Mouse (Mus musculus) CH12.LX (cell line): ENCODE data around the gene Batf. TPM values are rescaled to one million over a fixed set of nuclear protein-coding genes. Genes with fewer than 3 reads are reported as not detected.

Source experiments
- DNase-seq: peaks from one replicate; pipeline ENCODE4 v3.0.0-alpha.2; 2013; ENCODE audit errors: extremely low read depth
- H3K27ac ChIP-seq: 2 replicates; pipeline ENCODE4 v1.5.1; 2012; ENCODE audit warnings: low read depth, mild to moderate bottlenecking, control low read depth, moderate library complexity; ENCODE audit not compliant: insufficient read depth
- H3K27me3 ChIP-seq: replicated peaks from 2 replicates; pipeline ENCODE3; 2012; ENCODE audit warnings: inconsistent platforms
- H3K36me3 ChIP-seq, 2 experiments: replicated peaks in 1 of 2; 2 replicates each; pipeline versions ENCODE3 to v1.6.1; 2012; ENCODE audit warnings: inconsistent platforms in 1 of 2, low read length in 1 of 2, mild to moderate bottlenecking in 1 of 2, mixed read lengths in 1 of 2, moderate library complexity in 1 of 2; ENCODE audit not compliant: control insufficient read depth in 1 of 2, insufficient read depth in 1 of 2
- H3K4me1 ChIP-seq, 2 experiments: 2 replicates each; pipeline ENCODE4 v1.6.1; 2012; ENCODE audit warnings: inconsistent platforms in 1 of 2, moderate library complexity in 1 of 2; ENCODE audit not compliant: insufficient read depth in 2 of 2, control insufficient read depth in 1 of 2
- H3K4me2 ChIP-seq: 2 replicates; pipeline ENCODE4 v1.6.1; 2012; ENCODE audit warnings: low read depth, mild to moderate bottlenecking, control low read depth; ENCODE audit not compliant: poor library complexity, insufficient read depth, severe bottlenecking
- H3K4me3 ChIP-seq, 3 experiments: fragments of 150-350 bp in 1 of 3; sonication (generic) in 1 of 3; replicated peaks in 1 of 3; 2 replicates each; pipeline versions ENCODE3 to v1.5.1; 2011 to 2012; ENCODE audit warnings: low read depth in 2 of 3, low read length in 2 of 3, mild to moderate bottlenecking in 2 of 3, moderate library complexity in 2 of 3, control low read depth in 1 of 3, improper control_type of control experiment in 1 of 3, inconsistent platforms in 1 of 3, mixed read lengths in 1 of 3; ENCODE audit not compliant: poor library complexity in 1 of 3
- H3K79me2 ChIP-seq: replicated peaks from 2 replicates; pipeline ENCODE4 v1.6.1; 2012; ENCODE audit warnings: mild to moderate bottlenecking, moderate library complexity; ENCODE audit not compliant: control insufficient read depth, poor library complexity, insufficient read depth, severe bottlenecking; ENCODE audit errors: extremely low read depth
- H3K9ac ChIP-seq: 2 replicates; pipeline ENCODE4 v1.6.1; 2012; ENCODE audit warnings: low read depth, mild to moderate bottlenecking, control low read depth, moderate library complexity; ENCODE audit not compliant: insufficient read depth
- H3K9me3 ChIP-seq: replicated peaks from 2 replicates; pipeline ENCODE3; 2012; ENCODE audit warnings: low read length, inconsistent platforms, mixed read lengths
- BHLHE40 ChIP-seq: IDR thresholded peaks from 2 replicates; pipeline ENCODE4 v1.6.1; 2011; ENCODE audit warnings: mild to moderate bottlenecking, low read depth, low read length, improper control_type of control experiment
- CTCF ChIP-seq, 2 experiments: IDR thresholded peaks in 1 of 2; conservative IDR thresholded peaks in 1 of 2; 2 replicates each; pipeline ENCODE4 v1.5.1; 2011 to 2012; ENCODE audit warnings: low read depth in 2 of 2, low read length in 2 of 2, improper control_type of control experiment in 1 of 2, inconsistent platforms in 1 of 2, mild to moderate bottlenecking in 1 of 2, moderate library complexity in 1 of 2
- E2F4 ChIP-seq: IDR thresholded peaks from 2 replicates; pipeline ENCODE4 v1.6.1; 2011; ENCODE audit warnings: low read depth, low read length, improper control_type of control experiment; ENCODE audit not compliant: insufficient replicate concordance
- EP300 ChIP-seq: IDR thresholded peaks from 2 replicates; pipeline ENCODE4 v1.6.1; 2011; ENCODE audit warnings: low read length, improper control_type of control experiment
- ETS1 ChIP-seq: conservative IDR thresholded peaks from 2 replicates; pipeline ENCODE4 v1.6.1; 2012; ENCODE audit warnings: low read depth, mild to moderate bottlenecking, inconsistent platforms, low read length, improper control_type of control experiment, moderate library complexity
- GABPA ChIP-seq: IDR thresholded peaks from 2 replicates; pipeline ENCODE4 v1.6.1; 2012; ENCODE audit warnings: low read depth, low read length, improper control_type of control experiment, inconsistent platforms; ENCODE audit not compliant: insufficient replicate concordance
- IRF4 ChIP-seq: IDR thresholded peaks from 2 replicates; pipeline ENCODE4 v1.6.1; 2014; ENCODE audit warnings: low read depth, mild to moderate bottlenecking, inconsistent platforms, low read length, improper control_type of control experiment
- JUN ChIP-seq: IDR thresholded peaks from 2 replicates; pipeline ENCODE4 v1.6.1; 2011; ENCODE audit warnings: low read depth, mild to moderate bottlenecking, low read length, improper control_type of control experiment, moderate library complexity; ENCODE audit not compliant: insufficient read depth
- MAX ChIP-seq: IDR thresholded peaks from 2 replicates; pipeline ENCODE4 v1.6.1; 2011; ENCODE audit warnings: low read length, improper control_type of control experiment
- MAZ ChIP-seq: IDR thresholded peaks from 2 replicates; pipeline ENCODE4 v1.6.1; 2012; ENCODE audit warnings: low read depth, mild to moderate bottlenecking, inconsistent platforms, low read length, improper control_type of control experiment, moderate library complexity
- MXI1 ChIP-seq: IDR thresholded peaks from 2 replicates; pipeline ENCODE4 v1.6.1; 2011; ENCODE audit warnings: mild to moderate bottlenecking, low read depth, low read length, improper control_type of control experiment
- MYC ChIP-seq: IDR thresholded peaks from 2 replicates; pipeline ENCODE4 v1.6.1; 2011; ENCODE audit warnings: low read depth, mild to moderate bottlenecking, improper control_type of control experiment, low read length
- NELFE ChIP-seq: IDR thresholded peaks from 2 replicates; pipeline ENCODE4 v1.6.1; 2011; ENCODE audit warnings: low read depth, low read length, improper control_type of control experiment
- PAX5 ChIP-seq: IDR thresholded peaks from 2 replicates; pipeline ENCODE4 v1.6.1; 2012; ENCODE audit warnings: low read length, inconsistent platforms, mixed read lengths
- POLR2AphosphoS2 ChIP-seq: IDR thresholded peaks from 2 replicates; pipeline ENCODE4 v1.6.1; 2011; ENCODE audit warnings: low read depth, low read length, improper control_type of control experiment
- SIN3A ChIP-seq: IDR thresholded peaks from 2 replicates; pipeline ENCODE4 v1.6.1; 2012; ENCODE audit warnings: low read length, improper control_type of control experiment, inconsistent platforms
- TCF12 ChIP-seq: IDR thresholded peaks from 2 replicates; pipeline ENCODE4 v1.6.1; 2014; ENCODE audit warnings: low read depth, mild to moderate bottlenecking, inconsistent platforms, low read length, improper control_type of control experiment
- UBTF ChIP-seq: IDR thresholded peaks from 2 replicates; pipeline ENCODE4 v1.6.1; 2012; ENCODE audit warnings: low read depth, mild to moderate bottlenecking, inconsistent platforms, low read length, improper control_type of control experiment, moderate library complexity
- USF1 ChIP-seq: IDR thresholded peaks from 2 replicates; pipeline ENCODE4 v1.6.1; 2014; ENCODE audit warnings: low read depth, mild to moderate bottlenecking, inconsistent platforms, low read length, improper control_type of control experiment
- USF2 ChIP-seq: conservative IDR thresholded peaks from 2 replicates; pipeline ENCODE4 v1.6.1; 2011; ENCODE audit warnings: low read depth, low read length, improper control_type of control experiment
- ZKSCAN1 ChIP-seq: IDR thresholded peaks from 2 replicates; pipeline ENCODE4 v1.6.1; 2012; ENCODE audit warnings: low read depth, inconsistent platforms, low read length, improper control_type of control experiment, borderline replicate concordance
- dilution Hi-C: fragments of 300-500 bp; cut with MboI; formaldehyde crosslinking; loops from 2 replicates; pipeline ENCODE4 v1.14.3; 2020; ENCODE audit warnings: low sequenced_read_pairs; ENCODE audit not compliant: extremely low pct_unique_long_range_greater_than_20kb, extremely low pct_ligation_motif_present
- in situ Hi-C: fragments of 300-500 bp; cut with MboI; formaldehyde crosslinking; loops from 3 replicates; pipeline ENCODE4 v1.14.3; 2019; ENCODE audit warnings: low sequenced_read_pairs, low pct_ligation_motif_present, low pct_unique_long_range_greater_than_20kb, mixed read lengths
- polyA plus RNA-seq: library from polyadenylated mRNA; unstranded; fragments of >175 nt; gene quantifications from 2 replicates; pipeline ENCODE4 v1.2.1, GENCODE M21; 2012; ENCODE audit warnings: low read depth; ENCODE audit not compliant: insufficient read length
- total RNA-seq, 2 experiments: library from RNA; depleted of rRNA; stranded (reverse); fragments of 300-350 nt in 1 of 2; fragments of >200 nt in 1 of 2; gene quantifications; 2 replicates each; pipeline ENCODE4 v1.2.3; 2012 to 2014

Gene Batf
- total and polyA plus RNA-seq, 3 experiments, result 89.2 to 137 (median 128) TPM

DNA sequence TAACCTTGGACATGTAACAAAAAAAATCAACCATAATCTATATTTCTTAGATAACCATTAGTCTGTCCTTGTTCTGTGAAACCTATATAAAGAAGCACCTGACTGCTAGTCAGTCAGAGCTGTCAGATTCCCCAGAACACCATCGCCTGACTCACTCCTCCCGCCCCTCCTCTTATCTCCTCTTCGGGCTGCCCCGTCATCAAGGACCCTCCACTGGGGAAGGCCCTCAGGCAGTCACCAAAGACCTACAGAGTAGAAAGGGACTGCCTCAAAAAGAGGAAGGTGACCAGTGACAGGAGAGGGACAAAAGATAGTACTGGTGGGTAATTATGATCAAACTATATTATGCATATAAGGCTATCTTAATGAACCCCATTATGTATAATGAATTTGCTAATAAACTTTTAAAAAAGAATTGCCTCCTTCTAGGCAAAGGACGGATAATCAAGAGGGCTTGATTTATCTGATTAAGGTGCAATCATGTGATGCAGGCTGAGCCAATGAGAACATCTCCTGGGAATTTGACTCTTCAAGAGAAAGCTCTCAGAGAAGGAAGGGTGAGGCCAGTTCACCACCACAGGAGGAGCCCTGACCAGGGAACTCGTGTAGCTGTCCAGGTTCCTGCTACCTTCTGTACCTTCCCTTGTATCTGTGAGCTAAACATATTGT is 40.4 kb downstream of the Batf start:
- no peaks in the 10 kb centered on the region for H3K36me3 ChIP-seq
- dilution Hi-C loops, result no loop called here
- in situ Hi-C loops, result loop anchor here (5.0 kb wide), 1 partner anchor 40 kb away; the partner anchor contains the start of gene Batf
- no peak overlapping the region for H3K4me2 ChIP-seq
- H3K4me3 ChIP-seq, result no peak overlapping the region
- DNase-seq, result peak; percentile 50
- H3K4me1 ChIP-seq, result peaks cover 7 to 28% of the 10 kb centered on the region in 2 experiments
- H3K27me3 ChIP-seq, result no peaks in the 10 kb centered on the region
- H3K79me2 ChIP-seq, result no peaks in the 10 kb centered on the region
- H3K27ac ChIP-seq, result no peak overlapping the region
- TF ChIP-seq ETS1 (peak; percentile 69), USF1 (peak; percentile 59), JUN (no peak), PAX5 (no peak), BHLHE40 (0 out of 2 replicates have a peak, but pooled peaks have one; percentile 11), MAZ (peak; percentile 70; the same call in 1 of the 2 replicates), USF2 (peak; percentile 32; the same call in 1 of the 2 replicates)
- no peaks in the 10 kb centered on the region for H3K9me3 ChIP-seq
- H3K9ac ChIP-seq, result no peak overlapping the region

DNA sequence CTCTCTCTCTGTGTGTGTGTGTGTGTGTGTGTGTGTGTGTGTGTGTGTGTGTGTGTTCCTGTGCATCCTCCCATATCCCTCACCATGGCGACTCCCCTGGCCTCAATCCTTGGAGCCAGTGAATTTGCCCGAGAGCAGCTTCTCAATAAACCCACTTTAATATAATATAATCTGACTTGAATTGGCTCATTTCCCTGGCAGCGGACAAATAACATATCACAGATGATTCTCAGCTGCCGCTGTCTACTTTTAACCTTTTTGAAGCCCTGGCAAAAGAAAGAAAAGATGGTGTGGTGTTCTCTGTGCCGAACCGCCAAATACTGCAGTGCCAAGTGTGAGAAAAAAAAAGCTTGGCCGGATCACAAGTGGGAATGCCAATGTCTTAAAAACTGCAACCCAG is 41.7 kb downstream of the Batf start:
- Histone ChIP-seq H3K27me3 (no peaks in the 10 kb centered on the region), H3K4me2 (no peak overlapping the region), H3K4me3 (no peak overlapping the region), H3K4me1 (peaks cover 7 to 28% of the 10 kb centered on the region in 2 experiments), H3K9me3 (peaks cover 5% of the 10 kb centered on the region), H3K9ac (no peak overlapping the region), H3K36me3 (no peaks in the 10 kb centered on the region)
- no peak for TF ChIP-seq GABPA
- no peak for TF ChIP-seq CTCF (conservative IDR thresholded peaks at IDR 0.05 in 1 of 2, IDR thresholded peaks at IDR 0.05 in 1 of 2; ENCODE audit: low read depth in 2 of 2, low read length in 2 of 2)
- no peak for TF ChIP-seq UBTF
- no peak for TF ChIP-seq NELFE
- TF ChIP-seq SIN3A, result no peak
- TF ChIP-seq MYC, result no peak
- no peak for TF ChIP-seq EP300
- TF ChIP-seq POLR2AphosphoS2, result no peak
- no peak for TF ChIP-seq MAX
- TF ChIP-seq ZKSCAN1, result no peak
- TF ChIP-seq IRF4, result no peak
- TF ChIP-seq E2F4, result no peak
- no peak for TF ChIP-seq ETS1
- TF ChIP-seq MXI1, result no peak
- no peak for TF ChIP-seq TCF12
- TF ChIP-seq, all 38 proteins: peak for 0
- dilution Hi-C loops, result no loop called here
- Histone ChIP-seq H3K27ac (no peak overlapping the region), H3K79me2 (no peaks in the 10 kb centered on the region)
- in situ Hi-C loops, result loop anchor here (5.0 kb wide), 1 partner anchor 41 kb away; the partner anchor contains the start of gene Batf
- DNase-seq, result no peak
